Mouse (Mus musculus) cerebellum, adult 2 months (tissue): Measurements from ENCODE around the gene Cox7a2l.

ENCODE experiments used
- CTCF ChIP-seq: fragments of 200-500 bp; IDR thresholded peaks from 2 replicates; pipeline ENCODE4 v1.5.1; 2011; ENCODE audit warnings: low read depth, mild to moderate bottlenecking, control low read depth, low read length, moderate library complexity, borderline replicate concordance; ENCODE audit not compliant: insufficient read depth
- POLR2A ChIP-seq: fragments of 200-500 bp; IDR thresholded peaks from 2 replicates; pipeline ENCODE4 v1.6.1; 2011; ENCODE audit warnings: low read length, control low read depth, borderline replicate concordance; ENCODE audit not compliant: insufficient read depth

DNA sequence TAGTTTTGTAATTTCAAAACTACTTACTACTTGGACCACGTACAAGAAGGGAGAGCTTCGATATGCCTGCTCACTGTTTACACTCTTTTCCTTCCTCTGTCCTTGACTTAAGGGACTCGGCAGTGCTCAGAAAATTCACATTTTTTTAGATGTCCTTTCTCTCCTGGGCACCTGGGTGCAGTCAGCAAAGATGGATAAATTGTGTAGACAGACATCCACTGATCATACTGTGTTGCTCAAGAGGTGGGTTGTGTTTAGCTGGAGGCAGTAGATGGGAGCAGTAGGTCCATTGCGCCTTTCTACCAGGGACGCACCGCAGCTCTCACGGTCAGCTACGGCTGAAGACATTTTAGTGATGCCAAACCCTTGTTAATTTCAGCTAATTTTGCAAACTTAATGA is 64.7 kb downstream of the Cox7a2l start:
- TF ChIP-seq POLR2A: no peak
- TF ChIP-seq CTCF: no peak
